Mouse (Mus musculus) neural tube, embryonic 14.5 days (tissue): Measurements from ENCODE around the gene Mup3. TPM values are rescaled to one million over a fixed set of nuclear protein-coding genes. Genes with fewer than 3 reads are reported as not detected.
"Not testable (repeated sequence)": the region's sequence is repeated elsewhere in the genome, so short reads cannot be mapped to it uniquely, and the experiment has no call there.

Experiments used
- ATAC-seq: fragments of 200-750 bp; cut with Nextera tagmentation; 2 replicates; pipeline ENCODE4 v1.8.0; 2017; ENCODE audit warnings: low read depth, mild to moderate bottlenecking, moderate TSS enrichment, moderate library complexity
- H3K27ac ChIP-seq: fragments of 300-500 bp; sonication (generic); 2 replicates; pipeline ENCODE4 v1.5.1; 2014; ENCODE audit warnings: low read depth, mild to moderate bottlenecking, control low read depth, low read length, moderate library complexity, mixed read lengths
- H3K27me3 ChIP-seq: fragments of 300-500 bp; sonication (generic); 2 replicates; pipeline ENCODE4 v1.6.1; 2014; ENCODE audit warnings: low read length; ENCODE audit not compliant: control insufficient read depth, insufficient read depth
- H3K36me3 ChIP-seq: fragments of 300-500 bp; sonication (generic); 2 replicates; pipeline ENCODE4 v1.6.1; 2014; ENCODE audit warnings: low read length, mixed read lengths; ENCODE audit not compliant: control insufficient read depth, insufficient read depth
- H3K4me1 ChIP-seq: fragments of 300-500 bp; sonication (generic); 2 replicates; pipeline ENCODE4 v1.6.1; 2014; ENCODE audit warnings: low read length; ENCODE audit not compliant: control insufficient read depth, insufficient read depth
- H3K4me2 ChIP-seq: fragments of 300-500 bp; sonication (generic); 2 replicates; pipeline ENCODE4 v1.6.1; 2014; ENCODE audit warnings: mild to moderate bottlenecking, low read depth, low read length, control low read depth
- H3K4me3 ChIP-seq: fragments of 300-500 bp; sonication (generic); 2 replicates; pipeline ENCODE4 v1.5.1; 2014; ENCODE audit warnings: low read depth, low read length, control low read depth, mixed read lengths
- H3K9ac ChIP-seq: fragments of 300-500 bp; sonication (generic); replicated peaks from 2 replicates; pipeline ENCODE4 v1.6.1; 2014; ENCODE audit warnings: low read depth, mild to moderate bottlenecking, control low read depth, low read length, mixed read lengths
- H3K9me3 ChIP-seq: fragments of 300-500 bp; sonication (generic); 2 replicates; pipeline ENCODE4 v1.6.1; 2016; ENCODE audit warnings: low read length; ENCODE audit not compliant: control insufficient read depth
- WGBS: fragments of 180-500 bp; shearing (Covaris S2); extraction: QIAGEN DNeasy Blood & Tissue Kit; methylation state at CpG from one replicate; pipeline ENCODE4 v1.1.7; 2014; 5-methylcytosine and 5-hydroxymethylcytosine counted together
- polyA plus RNA-seq: library from polyadenylated mRNA; unstranded; fragments of >200 nt; fragmentation: Nextera tagmentation; extraction: Ambion mirVana; gene quantifications from 2 replicates; pipeline ENCODE4 v1.2.1, GENCODE M21; 2014

Gene Mup3
- polyA plus RNA-seq, result not detected in 2 replicates

GRCm38 (mm10) chr4:62087241-62087640, at the start of gene Mup3:
TSS of gene Mup3 (minus strand) at chr4:62087342.
- H3K27me3 ChIP-seq, result no peaks in the 10 kb centered on the region
- no peak within 1 kb of the TSS for H3K9ac ChIP-seq
- H3K4me1 ChIP-seq, result no peaks in the 10 kb centered on the region
- no peak within 1 kb of the TSS for H3K27ac ChIP-seq
- no peak within 1 kb of the TSS for H3K4me2 ChIP-seq
- no peak within 1 kb of the TSS for H3K4me3 ChIP-seq
- no peaks in the 10 kb centered on the region for H3K9me3 ChIP-seq
- ATAC-seq, result no peak
- H3K36me3 ChIP-seq, result no peaks in the 10 kb centered on the region
- WGBS, result 87% methylated on average over 2 of the region's 2 CpGs

GRCm38 (mm10) chr4:62133706-62134105, 46.6 kb upstream of the Mup3 start:
- Histone ChIP-seq H3K4me1 (no peaks in the 10 kb centered on the region), H3K4me2 (no peak overlapping the region), H3K27ac (no peak overlapping the region), H3K27me3 (no peaks in the 10 kb centered on the region), H3K9ac (no peak overlapping the region), H3K9me3 (no peaks in the 10 kb centered on the region; the same call in 1 of the 2 replicates), H3K4me3 (no peak overlapping the region), H3K36me3 (no peaks in the 10 kb centered on the region)
- WGBS, result 70% methylated on average over 7 of the region's 7 CpGs
- ATAC-seq, result no peak

- H3K9me3 ChIP-seq, H3K4me2 ChIP-seq, ATAC-seq, H3K9ac ChIP-seq, H3K27me3 ChIP-seq, H3K4me3 ChIP-seq, H3K4me1 ChIP-seq, H3K36me3 ChIP-seq, H3K27ac ChIP-seq: not testable (repeated sequence)
- 80% methylated on average over 1 of the region's 2 CpGs for WGBS
These were observed 16.2 kb upstream of the Mup3 start for GRCm38 (mm10) chr4:62103366-62103765.

GRCm38 (mm10) chr4:62087953-62088352, 811 bp upstream of the Mup3 start:
- H3K27ac ChIP-seq, result no peak overlapping the region
- H3K9me3 ChIP-seq, result no peaks in the 10 kb centered on the region
- no peak for ATAC-seq
- H3K4me1 ChIP-seq, result no peaks in the 10 kb centered on the region
- WGBS, result 90% methylated on average over 2 of the region's 2 CpGs
- no peak overlapping the region for H3K9ac ChIP-seq
- H3K36me3 ChIP-seq, result no peaks in the 10 kb centered on the region
- H3K27me3 ChIP-seq, result no peaks in the 10 kb centered on the region
- H3K4me2 ChIP-seq, result no peak overlapping the region
- H3K4me3 ChIP-seq, result no peak overlapping the region

- Histone ChIP-seq H3K4me2 (no peak overlapping the region), H3K27me3 (no peaks in the 10 kb centered on the region), H3K9me3 (no peaks in the 10 kb centered on the region), H3K9ac (no peak overlapping the region), H3K4me3 (no peak overlapping the region), H3K36me3 (no peaks in the 10 kb centered on the region), H3K27ac (no peak overlapping the region), H3K4me1 (no peaks in the 10 kb centered on the region)
- no peak for ATAC-seq
These were observed 4.4 kb downstream of the Mup3 start for GRCm38 (mm10) chr4:62082755-62083154.

- Histone ChIP-seq H3K4me3 (no peak overlapping the region), H3K4me2 (no peak overlapping the region), H3K27me3 (no peaks in the 10 kb centered on the region), H3K36me3 (no peaks in the 10 kb centered on the region), H3K9ac (no peak overlapping the region), H3K9me3 (no peaks in the 10 kb centered on the region), H3K27ac (no peak overlapping the region), H3K4me1 (no peaks in the 10 kb centered on the region)
- no peak for ATAC-seq
- WGBS, result 63% methylated on average over 3 of the region's 3 CpGs
These were observed 12.0 kb downstream of the Mup3 start for GRCm38 (mm10) chr4:62075126-62075525.

GRCm38 (mm10) chr4:62054780-62055179, 32.4 kb downstream of the Mup3 start:
- WGBS, result 80% methylated on average over 2 of the region's 2 CpGs
- ATAC-seq, H3K4me2 ChIP-seq, H3K9ac ChIP-seq, H3K9me3 ChIP-seq, H3K36me3 ChIP-seq, H3K27me3 ChIP-seq, H3K27ac ChIP-seq, H3K4me1 ChIP-seq, H3K4me3 ChIP-seq: not testable (repeated sequence)

GRCm38 (mm10) chr4:62054058-62054457, 33.1 kb downstream of the Mup3 start, which contains the start of gene Mup20:
TSS of gene Mup20 (minus strand) at chr4:62054158.
- not testable (repeated sequence) for ATAC-seq, H3K4me3 ChIP-seq, H3K36me3 ChIP-seq, H3K4me2 ChIP-seq, H3K27ac ChIP-seq, H3K9me3 ChIP-seq, H3K27me3 ChIP-seq, H3K9ac ChIP-seq, H3K4me1 ChIP-seq
- 82% methylated on average over 2 of the region's 3 CpGs for WGBS
